Mouse (Mus musculus) G1E (cell line): Measurements from ENCODE around the gene Aplp1. TPM values are rescaled to one million over a fixed set of nuclear protein-coding genes. Genes with fewer than 3 reads are reported as not detected.

Experiments used
- ATAC-seq: 2 replicates; pipeline ENCODE4 v1.8.0; 2016; ENCODE audit warnings: mild to moderate bottlenecking; ENCODE audit not compliant: insufficient number of reproducible peaks, poor library complexity, low FRiP score, severe bottlenecking; ENCODE audit errors: extremely low read depth
- DNase-seq: peaks from one replicate; pipeline ENCODE4 v3.0.0; 2012; ENCODE audit warnings: low spot score
- H3K27me3 ChIP-seq: 2 replicates; pipeline ENCODE4 v1.6.1; 2012; ENCODE audit warnings: mild to moderate bottlenecking, low read length, inconsistent platforms; ENCODE audit not compliant: insufficient read depth
- H3K36me3 ChIP-seq: replicated peaks from 2 replicates; pipeline ENCODE3; 2012; ENCODE audit warnings: mild to moderate bottlenecking, inconsistent platforms
- H3K4me1 ChIP-seq: 2 replicates; pipeline ENCODE4 v1.6.1; 2012; ENCODE audit warnings: low read depth, low read length, inconsistent platforms, mixed read lengths; ENCODE audit not compliant: insufficient read depth
- H3K4me3 ChIP-seq: 2 replicates; pipeline ENCODE4 v1.5.1; 2012; ENCODE audit warnings: low read depth, mild to moderate bottlenecking, inconsistent platforms, low read length, moderate library complexity, mixed read lengths
- H3K9me3 ChIP-seq: replicated peaks from 2 replicates; pipeline ENCODE4 v1.6.1; 2012; ENCODE audit warnings: inconsistent platforms
- CTCF ChIP-seq: IDR thresholded peaks from 2 replicates; pipeline ENCODE4 v1.5.1; 2012; ENCODE audit warnings: low read depth, low read length, inconsistent platforms, mixed read lengths
- GATA1 ChIP-seq: IDR thresholded peaks from 2 replicates; pipeline ENCODE4 v1.6.1; 2012; ENCODE audit warnings: borderline replicate concordance, low read length, inconsistent platforms, mixed read lengths
- GATA2 ChIP-seq: IDR thresholded peaks from 2 replicates; pipeline ENCODE4 v1.6.1; 2012; ENCODE audit warnings: low read depth, low read length, inconsistent platforms, borderline replicate concordance
- POLR2AphosphoS5 ChIP-seq: IDR thresholded peaks from 2 replicates; pipeline ENCODE4 v1.6.1; 2012; ENCODE audit warnings: low read depth, low read length, inconsistent platforms; ENCODE audit not compliant: insufficient replicate concordance
- TAL1 ChIP-seq: conservative IDR thresholded peaks from 2 replicates; pipeline ENCODE4 v1.6.1; 2012; ENCODE audit warnings: low read depth, low read length, inconsistent platforms, mixed read lengths
- polyA plus RNA-seq: library from polyadenylated mRNA; stranded (reverse); fragments of >175 nt; gene quantifications from 2 replicates; pipeline ENCODE4 v1.2.3, GENCODE M21; 2012
- total RNA-seq, 2 experiments: library from RNA; stranded (forward) in 1 of 2; stranded (reverse) in 1 of 2; fragments of 200-1000 nt in 1 of 2; fragments of >200 nt in 1 of 2; fragmentation: Nextera tagmentation in 1 of 2; gene quantifications; 2 replicates each; pipeline ENCODE4 v1.2.3; 2014 to 2017

The Aplp1 gene
- total and polyA plus RNA-seq, 3 experiments = 0.49 TPM; not detected in 2

DNA sequence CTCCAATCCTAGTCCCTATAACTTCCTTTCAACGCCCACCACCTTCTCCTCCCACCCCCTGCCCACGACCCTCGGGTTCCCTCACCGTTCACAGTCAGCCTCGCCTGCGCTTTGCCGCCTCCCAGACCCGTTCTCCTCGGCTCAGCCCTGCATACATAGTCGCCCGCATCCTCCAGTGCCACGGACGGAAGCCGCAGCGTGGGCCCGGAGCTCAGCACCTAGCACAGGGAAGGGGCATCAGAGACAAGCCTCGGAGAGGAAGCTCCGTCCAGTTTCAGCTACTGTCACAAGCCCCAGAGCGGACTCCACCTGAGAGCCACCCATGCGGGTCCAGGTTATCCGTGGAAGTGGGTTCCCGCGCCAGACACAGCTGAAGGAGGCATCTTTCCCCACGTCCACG is 8.0 kb upstream of the Aplp1 start:
- no peaks in the 10 kb centered on the region for H3K36me3 ChIP-seq
- no peaks in the 10 kb centered on the region for H3K9me3 ChIP-seq
- no peaks in the 10 kb centered on the region for H3K4me1 ChIP-seq
- no peak overlapping the region for H3K4me3 ChIP-seq
- peaks cover 20% of the 10 kb centered on the region for H3K27me3 ChIP-seq
- DNase-seq = no peak
- TF ChIP-seq CTCF (no peak), GATA2 (no peak), TAL1 (no peak), POLR2AphosphoS5 (no peak), GATA1 (no peak)
- no peak for ATAC-seq

- H3K9me3 ChIP-seq = peaks cover 12% of the 10 kb centered on the region
- ATAC-seq = no peak
- TF ChIP-seq TAL1 (no peak), GATA1 (no peak), CTCF (no peak), GATA2 (no peak), POLR2AphosphoS5 (no peak)
- no peaks in the 10 kb centered on the region for H3K4me1 ChIP-seq
- no peak overlapping the region for H3K4me3 ChIP-seq
- H3K27me3 ChIP-seq = peaks cover 2% of the 10 kb centered on the region; the same call in 1 of the 2 replicates
- no peak for DNase-seq
- no peaks in the 10 kb centered on the region for H3K36me3 ChIP-seq
Measured at GRCm38 (mm10) chr7:30450241-30450640, 4.9 kb upstream of the Aplp1 start.

- no peaks in the 10 kb centered on the region; the same call in 1 of the 2 replicates for H3K27me3 ChIP-seq
- TF ChIP-seq GATA2 (no peak), GATA1 (no peak), TAL1 (no peak), POLR2AphosphoS5 (no peak), CTCF (no peak)
- no peak for ATAC-seq
Measured at GRCm38 (mm10) chr7:30444154-30444970, 973 bp downstream of the Aplp1 start.

DNA sequence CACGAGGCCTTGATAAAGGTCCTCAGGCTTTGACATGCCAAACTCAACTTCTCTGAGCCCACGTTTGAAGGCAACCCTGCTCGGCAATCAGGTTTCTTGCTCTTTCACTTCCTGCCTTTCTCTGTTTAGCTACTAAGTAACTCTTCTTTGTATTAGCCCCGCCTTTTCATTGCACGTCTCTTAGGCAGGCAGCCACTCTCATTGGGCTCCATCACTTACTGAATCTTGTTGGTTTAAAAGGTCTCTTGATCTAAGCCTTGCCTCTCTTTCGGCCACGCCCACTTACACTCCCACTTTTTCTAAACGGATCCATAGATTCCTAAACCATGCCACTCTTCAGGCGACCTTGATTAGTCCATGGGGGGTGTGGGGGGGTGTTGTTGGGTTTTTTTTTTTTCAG is 1.6 kb downstream of the Aplp1 start:
- Histone ChIP-seq H3K9me3 (peaks cover 23% of the 10 kb centered on the region), H3K36me3 (no peaks in the 10 kb centered on the region), H3K27me3 (no peaks in the 10 kb centered on the region; the same call in 1 of the 2 replicates), H3K4me1 (no peaks in the 10 kb centered on the region; the same call in 1 of the 2 replicates), H3K4me3 (no peak overlapping the region)
- ATAC-seq (no peak), DNase-seq (no peak)
- TF ChIP-seq TAL1 = no peak
- TF ChIP-seq CTCF = no peak
- TF ChIP-seq GATA2 = no peak
- no peak for TF ChIP-seq POLR2AphosphoS5
- no peak for TF ChIP-seq GATA1

More at GRCm38 (mm10) chr7:30444154-30444970, 973 bp downstream of the Aplp1 start:
- no peak overlapping the region for H3K4me3 ChIP-seq
- no peak for DNase-seq
- H3K36me3 ChIP-seq = no peaks in the 10 kb centered on the region
- peaks cover 23% of the 10 kb centered on the region for H3K9me3 ChIP-seq
- H3K4me1 ChIP-seq = no peaks in the 10 kb centered on the region; the same call in 1 of the 2 replicates

- peak; percentile 35 for DNase-seq
- TF ChIP-seq GATA2 = no peak
- peak; percentile 51; the same call in 1 of the 2 replicates for TF ChIP-seq CTCF
- ATAC-seq = no peak
- no peaks in the 10 kb centered on the region; the same call in 1 of the 2 replicates for H3K4me1 ChIP-seq
- no peak overlapping the region for H3K4me3 ChIP-seq
- no peaks in the 10 kb centered on the region; the same call in 1 of the 2 replicates for H3K27me3 ChIP-seq
- H3K36me3 ChIP-seq = no peaks in the 10 kb centered on the region
- H3K9me3 ChIP-seq = peaks cover 16% of the 10 kb centered on the region
Measured at GRCm38 (mm10) chr7:30440697-30441096, 4.6 kb downstream of the Aplp1 start.

GRCm38 (mm10) chr7:30439734-30440133 is 5.6 kb downstream of the Aplp1 start:
- DNase-seq = no peak
- Histone ChIP-seq H3K4me3 (no peak overlapping the region), H3K4me1 (no peaks in the 10 kb centered on the region), H3K36me3 (no peaks in the 10 kb centered on the region), H3K27me3 (no peaks in the 10 kb centered on the region; the same call in 1 of the 2 replicates), H3K9me3 (peaks cover 7% of the 10 kb centered on the region)
- no peak for ATAC-seq
- no peak for TF ChIP-seq TAL1
- TF ChIP-seq GATA1 = no peak
- no peak for TF ChIP-seq POLR2AphosphoS5
- TF ChIP-seq CTCF = no peak
- no peak for TF ChIP-seq GATA2
